Mouse (Mus musculus): ENCODE measurements around the gene Srxn1. TPM values are rescaled to one million over a fixed set of nuclear protein-coding genes. Genes with fewer than 3 reads are reported as not detected.
"Not testable (repeated sequence)": the region's sequence is repeated elsewhere in the genome, so short reads cannot be mapped to it uniquely, and the experiment has no call there.

Gene Srxn1
- 1.2 and 1.3 TPM in 2 replicates for total RNA-seq (2015)
- 2.2 and 12.2 TPM in 2 replicates for total RNA-seq (2017)

DNA sequence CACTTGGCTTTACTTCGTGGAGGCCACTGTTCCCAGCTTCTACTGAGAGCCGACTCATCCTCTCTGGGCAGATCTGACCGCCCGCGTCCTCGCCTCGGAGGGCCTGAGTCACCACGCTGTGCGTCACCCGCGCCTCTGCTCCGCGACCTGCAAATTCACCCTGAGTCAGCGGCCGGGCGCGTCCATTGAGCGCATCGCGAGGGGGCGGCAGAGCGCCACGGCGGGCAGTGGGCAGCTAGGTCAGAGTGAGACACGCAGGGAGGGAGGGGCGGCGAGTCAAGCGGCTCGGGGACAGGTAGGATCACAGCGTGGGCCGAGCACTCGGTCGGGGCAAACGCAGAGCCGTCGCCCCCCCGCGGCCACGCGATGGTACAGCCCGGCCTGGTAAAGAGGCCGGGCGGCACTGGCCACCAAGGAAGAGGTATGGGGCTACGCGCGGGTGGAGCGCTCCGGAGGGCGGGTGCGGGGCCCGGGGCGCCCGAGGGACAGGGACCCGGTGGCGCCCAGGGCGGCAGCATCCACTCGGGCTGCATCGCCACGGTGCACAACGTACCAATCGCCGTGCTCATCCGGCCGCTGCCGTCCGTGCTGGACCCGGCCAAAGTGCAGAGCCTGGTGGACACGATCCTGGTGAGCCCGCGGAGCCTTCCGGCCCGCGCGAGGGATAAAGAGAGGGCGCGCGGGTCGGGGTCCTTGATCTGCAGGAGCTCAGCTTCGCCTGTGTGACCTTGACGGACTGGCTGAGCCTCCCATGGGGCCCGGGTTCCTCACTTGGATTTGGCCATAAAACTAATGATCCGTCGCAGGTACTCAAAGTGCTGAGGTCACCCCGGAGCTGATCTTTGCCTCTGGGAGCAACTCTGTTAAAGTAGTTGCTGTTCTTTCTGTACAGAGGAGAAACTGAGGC lies at the start of gene Srxn1:
Srxn1 (plus strand) TSS at position 199 of the 907 bp plus-strand sequence.
- ATAC-seq (replicated peaks; ENCODE audit: poor library complexity) = peak; percentile 91

DNA sequence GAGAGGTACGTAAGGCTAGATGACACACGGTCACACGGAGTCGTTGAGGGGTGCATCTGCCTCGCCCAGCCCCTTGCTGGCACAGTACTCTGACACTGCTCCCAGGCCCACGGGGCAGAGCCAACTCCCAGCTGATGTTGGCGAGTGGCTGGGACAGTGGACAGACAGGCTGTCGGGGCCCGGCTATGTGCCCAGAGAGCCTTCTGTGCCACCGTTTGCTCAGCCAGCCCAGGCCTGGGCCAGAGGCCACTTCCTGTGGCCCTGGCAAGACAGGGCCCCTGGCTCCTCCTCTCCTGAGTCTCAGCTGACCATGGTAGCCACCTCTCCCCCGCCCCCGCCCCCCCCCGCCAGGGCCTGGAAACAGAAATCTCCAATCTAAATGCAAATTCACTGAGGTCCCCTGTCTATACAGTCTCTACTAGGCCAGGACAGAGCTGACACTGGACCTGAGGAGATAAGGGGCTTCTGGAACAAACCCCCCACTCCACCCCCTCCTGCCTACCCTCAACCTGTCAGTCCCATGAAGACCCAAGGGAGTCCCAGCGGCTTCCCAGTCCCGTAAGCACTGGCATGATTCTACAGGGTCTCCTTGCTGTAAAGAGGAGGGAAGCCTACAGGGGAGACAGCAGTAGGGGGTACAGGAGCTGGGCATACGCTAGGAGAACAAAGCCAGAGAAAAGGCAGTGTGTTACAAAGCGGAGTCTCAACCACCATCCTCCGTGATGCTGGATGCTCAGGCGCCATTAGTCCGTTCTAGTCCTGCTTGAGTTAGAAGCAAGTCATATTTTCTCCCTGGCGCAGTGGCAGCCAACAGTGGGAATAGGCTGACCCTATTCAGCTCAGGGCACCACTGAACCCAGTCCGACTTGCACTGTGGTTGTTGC lies 48.7 kb upstream of the Srxn1 start:
- no peak for ATAC-seq (replicated peaks; ENCODE audit: poor library complexity)

- no peak for ATAC-seq (replicated peaks; ENCODE audit: poor library complexity)
Observed at GRCm38 (mm10) chr2:152057252-152057563, 48.1 kb upstream of the Srxn1 start.

- ATAC-seq (replicated peaks; ENCODE audit: poor library complexity) = not testable (repeated sequence)
Observed at GRCm38 (mm10) chr2:152062817-152063216, 42.5 kb upstream of the Srxn1 start.

GRCm38 (mm10) chr2:152068660-152069433 lies 36.5 kb upstream of the Srxn1 start:
- ATAC-seq (replicated peaks; ENCODE audit: poor library complexity) = no peak

DNA sequence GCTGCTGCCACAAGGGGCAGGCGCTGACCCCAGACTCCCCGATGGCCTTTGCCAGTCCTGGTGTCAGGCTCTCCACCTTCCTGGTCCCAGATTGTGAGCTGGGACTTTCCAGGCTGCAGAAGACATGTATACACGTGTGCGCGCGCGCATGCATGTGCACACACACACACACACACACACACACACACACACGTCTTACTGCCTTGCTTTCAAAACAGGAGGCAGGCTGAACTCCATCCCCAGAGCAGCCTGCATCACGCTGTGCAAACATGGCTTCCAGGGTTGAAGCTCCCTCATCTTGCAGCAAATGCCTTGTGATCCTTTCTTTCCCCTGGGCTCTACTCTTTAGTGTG lies 35.9 kb upstream of the Srxn1 start:
- no peak for ATAC-seq (replicated peaks; ENCODE audit: poor library complexity)

GRCm38 (mm10) chr2:152069941-152070340 lies 35.4 kb upstream of the Srxn1 start:
- ATAC-seq (replicated peaks; ENCODE audit: poor library complexity) = no peak

- no peak for ATAC-seq (replicated peaks; ENCODE audit: poor library complexity)
Observed at GRCm38 (mm10) chr2:152074521-152074920, 30.8 kb upstream of the Srxn1 start.

DNA sequence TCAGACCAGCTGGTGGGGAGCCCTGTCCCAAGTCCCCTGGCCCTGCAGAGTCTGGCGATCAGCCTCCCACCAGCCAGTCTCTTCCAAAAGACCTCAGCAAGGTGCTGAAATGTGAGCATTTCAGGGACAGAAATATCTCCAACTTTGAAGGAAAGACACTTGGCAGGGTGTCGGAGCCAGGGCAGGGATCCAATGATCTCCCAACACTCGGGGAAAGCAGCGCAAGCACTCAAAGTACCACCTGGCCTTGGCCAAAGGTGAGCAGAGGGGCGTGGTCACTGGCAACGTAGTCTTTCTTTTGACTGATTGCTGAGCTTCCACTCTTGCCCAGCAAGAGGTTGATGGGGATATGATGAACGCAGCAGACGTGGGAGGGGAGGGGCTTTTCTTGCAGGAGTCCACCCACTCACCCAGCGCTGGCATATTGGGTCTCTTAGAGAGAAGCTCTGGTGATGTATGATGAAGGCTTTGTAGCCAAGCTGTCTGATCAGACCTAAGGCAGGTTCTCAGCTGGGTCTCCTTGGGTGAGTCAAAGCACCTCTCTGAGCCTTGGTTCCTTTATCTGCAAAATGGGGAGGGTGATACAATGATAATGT lies 29.9 kb upstream of the Srxn1 start:
- no peak for ATAC-seq (replicated peaks; ENCODE audit: poor library complexity)

DNA sequence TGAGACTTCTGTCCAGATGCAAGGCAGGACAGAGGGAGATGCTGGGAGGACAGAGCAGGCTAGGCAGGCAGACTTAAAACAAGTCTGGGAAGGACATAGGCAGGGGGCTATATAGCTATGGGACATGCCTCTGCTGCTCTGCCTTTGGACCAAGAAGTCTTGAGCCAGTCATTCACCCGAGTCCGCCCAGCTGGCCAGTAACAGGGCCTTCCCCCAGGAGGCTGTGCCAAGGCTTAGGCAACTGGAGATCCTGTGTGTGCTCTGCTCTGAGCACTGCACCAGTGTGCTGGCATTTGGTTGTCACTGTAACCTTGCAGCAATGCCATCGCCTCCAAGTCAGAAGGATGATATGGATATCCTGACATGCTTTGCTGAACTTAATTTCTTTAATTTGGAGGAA lies 28.0 kb upstream of the Srxn1 start:
- ATAC-seq (replicated peaks; ENCODE audit: poor library complexity) = no peak

DNA sequence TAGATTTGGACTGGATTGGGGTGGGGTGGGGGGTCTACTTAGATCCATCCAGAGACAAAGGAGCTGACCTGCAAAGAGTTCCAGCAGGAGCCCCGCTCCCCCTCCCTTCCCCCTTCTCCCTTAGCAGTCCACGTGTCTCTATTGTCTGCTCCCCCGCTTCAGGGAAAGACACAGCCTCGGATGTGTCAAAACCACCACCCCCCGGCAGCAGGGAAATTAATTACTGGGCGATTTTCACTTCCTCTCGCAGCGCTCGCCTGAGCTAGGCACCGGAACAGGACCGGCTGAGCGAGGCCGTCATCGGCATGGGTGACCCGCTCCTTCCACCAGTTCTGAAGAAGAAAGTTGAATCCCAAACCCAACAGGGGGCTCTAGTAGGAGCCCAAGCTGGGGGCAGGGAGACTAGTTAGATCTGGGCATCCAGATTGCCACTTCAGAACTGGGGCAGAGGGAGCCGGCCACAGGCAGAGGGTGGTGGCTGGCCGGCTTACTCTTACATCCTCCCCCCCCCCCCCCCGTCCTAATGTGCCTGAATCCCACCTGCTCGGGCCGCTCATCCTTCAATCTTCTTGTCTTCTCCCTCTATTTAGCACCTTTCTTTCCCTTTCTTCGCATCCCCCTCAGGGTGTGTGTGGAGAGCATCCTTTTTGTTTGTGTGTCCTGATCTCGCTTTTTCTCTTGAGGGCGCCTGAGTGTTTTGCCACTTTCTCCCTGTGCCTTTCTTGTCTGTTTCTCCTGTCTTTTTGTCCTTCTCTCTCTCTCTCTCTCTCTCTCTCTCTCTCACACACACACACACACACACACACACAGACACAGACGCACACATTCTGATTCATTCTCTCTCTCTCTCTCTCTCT lies 24.4 kb upstream of the Srxn1 start, which contains the start of gene Scrt2:
Scrt2 (plus strand) TSS at position 845 of the 857 bp plus-strand sequence.
- peak; percentile 64 for ATAC-seq (replicated peaks; ENCODE audit: poor library complexity)

DNA sequence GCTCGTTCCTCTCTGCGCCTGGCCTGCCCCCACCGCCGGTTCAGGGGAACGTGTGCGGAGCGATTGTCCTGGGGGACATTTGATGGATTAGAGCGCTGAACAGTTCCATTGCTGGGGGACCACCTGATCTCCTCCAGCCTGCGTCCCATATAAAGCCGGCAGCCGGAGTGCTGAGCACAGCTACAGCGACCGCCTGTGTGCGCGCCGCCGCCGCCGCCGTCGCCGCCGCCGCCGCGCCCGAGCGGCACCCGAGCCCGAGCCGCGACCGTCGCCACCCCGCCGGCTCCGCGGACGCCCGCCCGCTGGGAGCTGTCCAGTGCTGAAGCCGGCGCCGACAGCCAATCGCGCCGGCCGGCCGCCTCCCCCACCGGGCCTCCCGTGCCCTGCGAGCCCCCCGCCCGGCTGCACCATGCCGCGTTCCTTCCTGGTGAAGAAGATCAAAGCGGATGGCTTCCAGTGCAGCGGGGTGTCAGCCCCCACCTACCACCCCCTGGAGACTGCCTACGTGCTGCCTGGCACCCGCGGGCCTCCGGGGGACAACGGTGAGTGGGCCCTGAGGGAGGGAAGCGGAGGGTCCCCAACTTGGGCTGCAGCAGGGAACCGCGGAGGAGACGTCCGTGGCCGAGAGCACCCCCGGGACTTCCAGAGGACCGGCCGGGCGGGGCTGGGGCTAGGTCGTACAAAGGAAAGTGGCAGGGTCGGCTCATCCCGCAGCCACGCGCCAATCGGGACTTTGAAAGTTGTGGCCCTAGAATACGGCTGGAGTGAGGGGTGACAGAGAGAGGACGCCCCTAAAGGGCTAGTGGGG lies 23.5 kb upstream of the Srxn1 start:
- ATAC-seq (replicated peaks; ENCODE audit: poor library complexity) = peak; percentile 81

- no peak for ATAC-seq (replicated peaks; ENCODE audit: poor library complexity)
Observed at GRCm38 (mm10) chr2:152082456-152083285, 22.6 kb upstream of the Srxn1 start.

GRCm38 (mm10) chr2:152083411-152083810 lies 21.9 kb upstream of the Srxn1 start:
- ATAC-seq (replicated peaks; ENCODE audit: poor library complexity) = no peak

GRCm38 (mm10) chr2:152084298-152084697 lies 21.0 kb upstream of the Srxn1 start:
- no peak for ATAC-seq (replicated peaks; ENCODE audit: poor library complexity)

- peak; percentile 24; the same call in 1 of the 2 replicates for ATAC-seq (replicated peaks; ENCODE audit: poor library complexity)
Observed at GRCm38 (mm10) chr2:152085414-152085813, 19.9 kb upstream of the Srxn1 start.

DNA sequence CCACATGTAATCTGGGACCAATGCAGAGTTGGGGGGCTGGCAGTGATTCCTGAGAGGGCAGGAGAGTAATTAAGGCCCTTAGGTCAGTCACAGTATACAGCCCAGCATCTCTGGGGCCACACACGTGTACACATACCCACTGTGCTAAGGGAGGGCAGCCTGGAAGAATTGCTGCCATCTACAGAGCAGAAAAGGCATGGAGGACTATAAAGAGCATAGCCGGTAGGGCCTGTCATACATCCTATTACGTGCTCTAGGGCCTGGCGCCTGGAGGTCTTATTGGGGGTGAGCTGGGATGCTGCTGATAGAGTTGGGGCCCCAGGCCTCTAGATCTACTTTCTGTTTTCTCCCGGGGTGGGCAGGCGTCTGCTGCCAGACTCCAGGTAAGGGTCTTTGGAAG lies 18.9 kb upstream of the Srxn1 start:
- no peak for ATAC-seq (replicated peaks; ENCODE audit: poor library complexity)

GRCm38 (mm10) chr2:152087111-152087510 lies 18.2 kb upstream of the Srxn1 start:
- no peak for ATAC-seq (replicated peaks; ENCODE audit: poor library complexity)
